Mouse (Mus musculus): Measurements from ENCODE around the gene Tfr2. TPM values are rescaled to one million over a fixed set of nuclear protein-coding genes. Genes with fewer than 3 reads are reported as not detected.

Tfr2 gene
- polyA plus RNA-seq (2014; fragmentation: Illumina TruSeq; extraction: RNeasy Lipid Tissue Mini Kit (QIAGEN cat#74804); ENCODE audit: low read depth, low replicate concordance): not detected

GRCm38 (mm10) chr5:137569665-137570064, at the start of gene Tfr2:
Gene Tfr2, plus strand, starts transcription at chr5:137569840.

GRCm38 (mm10) chr5:137533117-137533827, 36.4 kb upstream of the Tfr2 start, which contains the start of the genes Epo and Gnb2:
Gene Epo, minus strand, starts transcription at chr5:137533242.
Gene Gnb2, minus strand, starts transcription at chr5:137533510.

GRCm38 (mm10) chr5:137553411-137553837, 16.2 kb upstream of the Tfr2 start, which contains the start of gene Actl6b:
Gene Actl6b, plus strand, starts transcription at chr5:137553517.

GRCm38 (mm10) chr5:137600619-137601364, 31.2 kb downstream of the Tfr2 start, which contains the start of gene Mospd3:
Gene Mospd3, minus strand, starts transcription at chr5:137601058.

GRCm38 (mm10) chr5:137613550-137613949, 43.9 kb downstream of the Tfr2 start, which contains the start of gene Pcolce:
Gene Pcolce, minus strand, starts transcription at chr5:137613784.

GRCm38 (mm10) chr5:137628498-137629305, 59.1 kb downstream of the Tfr2 start, which contains the start of the genes Fbxo24, Lrch4 and Gm20605:
Gene Fbxo24, minus strand, starts transcription at chr5:137629002.
Gene Lrch4, plus strand, starts transcription at chr5:137629121.
Gene Gm20605, plus strand, starts transcription at chr5:137629175.

Other genes starting within 250 kb of the Tfr2 start
- gene Slc12a9, start 236.2 kb upstream of the Tfr2 start, polyA plus RNA-seq (2014; fragmentation: Illumina TruSeq; extraction: RNeasy Lipid Tissue Mini Kit (QIAGEN cat#74804); ENCODE audit: low read depth, low replicate concordance): 2.0 TPM
- gene Ephb4, start 219.7 kb upstream of the Tfr2 start, polyA plus RNA-seq (2014; fragmentation: Illumina TruSeq; extraction: RNeasy Lipid Tissue Mini Kit (QIAGEN cat#74804); ENCODE audit: low read depth, low replicate concordance): 8.0 TPM
- 10.9 TPM for gene Zan, start 92.8 kb upstream of the Tfr2 start, polyA plus RNA-seq (2014; fragmentation: Illumina TruSeq; extraction: RNeasy Lipid Tissue Mini Kit (QIAGEN cat#74804); ENCODE audit: low read depth, low replicate concordance)
- not detected for gene Pop7, start 67.3 kb upstream of the Tfr2 start, polyA plus RNA-seq (2014; fragmentation: Illumina TruSeq; extraction: RNeasy Lipid Tissue Mini Kit (QIAGEN cat#74804); ENCODE audit: low read depth, low replicate concordance)
- gene Gigyf1, start 51.3 kb upstream of the Tfr2 start, polyA plus RNA-seq (2014; fragmentation: Illumina TruSeq; extraction: RNeasy Lipid Tissue Mini Kit (QIAGEN cat#74804); ENCODE audit: low read depth, low replicate concordance): 2.5 TPM
- gene Epo, start 36.6 kb upstream of the Tfr2 start, polyA plus RNA-seq (2014; fragmentation: Illumina TruSeq; extraction: RNeasy Lipid Tissue Mini Kit (QIAGEN cat#74804); ENCODE audit: low read depth, low replicate concordance): not detected
- 2.5 TPM for gene Gnb2, start 36.3 kb upstream of the Tfr2 start, polyA plus RNA-seq (2014; fragmentation: Illumina TruSeq; extraction: RNeasy Lipid Tissue Mini Kit (QIAGEN cat#74804); ENCODE audit: low read depth, low replicate concordance)
- gene Actl6b, start 16.3 kb upstream of the Tfr2 start, polyA plus RNA-seq (2014; fragmentation: Illumina TruSeq; extraction: RNeasy Lipid Tissue Mini Kit (QIAGEN cat#74804); ENCODE audit: low read depth, low replicate concordance): not detected
- not detected for gene Mospd3, start 31.2 kb downstream of the Tfr2 start, polyA plus RNA-seq (2014; fragmentation: Illumina TruSeq; extraction: RNeasy Lipid Tissue Mini Kit (QIAGEN cat#74804); ENCODE audit: low read depth, low replicate concordance)
- gene Pcolce, start 43.9 kb downstream of the Tfr2 start, polyA plus RNA-seq (2014; fragmentation: Illumina TruSeq; extraction: RNeasy Lipid Tissue Mini Kit (QIAGEN cat#74804); ENCODE audit: low read depth, low replicate concordance): 5.8 TPM
- not detected for gene Fbxo24, start 59.2 kb downstream of the Tfr2 start, polyA plus RNA-seq (2014; fragmentation: Illumina TruSeq; extraction: RNeasy Lipid Tissue Mini Kit (QIAGEN cat#74804); ENCODE audit: low read depth, low replicate concordance)
- gene Lrch4, start 59.3 kb downstream of the Tfr2 start, polyA plus RNA-seq (2014; fragmentation: Illumina TruSeq; extraction: RNeasy Lipid Tissue Mini Kit (QIAGEN cat#74804); ENCODE audit: low read depth, low replicate concordance): 0.85 TPM
- gene Gm20605, start 59.3 kb downstream of the Tfr2 start, polyA plus RNA-seq (2014; fragmentation: Illumina TruSeq; extraction: RNeasy Lipid Tissue Mini Kit (QIAGEN cat#74804); ENCODE audit: low read depth, low replicate concordance): not detected
- 1.6 TPM for gene Sap25, start 71.5 kb downstream of the Tfr2 start, polyA plus RNA-seq (2014; fragmentation: Illumina TruSeq; extraction: RNeasy Lipid Tissue Mini Kit (QIAGEN cat#74804); ENCODE audit: low read depth, low replicate concordance)
- not detected for gene Irs3, start 75.9 kb downstream of the Tfr2 start, polyA plus RNA-seq (2014; fragmentation: Illumina TruSeq; extraction: RNeasy Lipid Tissue Mini Kit (QIAGEN cat#74804); ENCODE audit: low read depth, low replicate concordance)
- gene Agfg2, start 114.9 kb downstream of the Tfr2 start, polyA plus RNA-seq (2014; fragmentation: Illumina TruSeq; extraction: RNeasy Lipid Tissue Mini Kit (QIAGEN cat#74804); ENCODE audit: low read depth, low replicate concordance): 11.5 TPM
- 0.47 TPM for gene Nyap1, start 171.8 kb downstream of the Tfr2 start, polyA plus RNA-seq (2014; fragmentation: Illumina TruSeq; extraction: RNeasy Lipid Tissue Mini Kit (QIAGEN cat#74804); ENCODE audit: low read depth, low replicate concordance)
- 6.2 TPM for gene Tsc22d4, start 175.9 kb downstream of the Tfr2 start, polyA plus RNA-seq (2014; fragmentation: Illumina TruSeq; extraction: RNeasy Lipid Tissue Mini Kit (QIAGEN cat#74804); ENCODE audit: low read depth, low replicate concordance)
- 4.4 TPM for gene Ppp1r35, start 209.0 kb downstream of the Tfr2 start, polyA plus RNA-seq (2014; fragmentation: Illumina TruSeq; extraction: RNeasy Lipid Tissue Mini Kit (QIAGEN cat#74804); ENCODE audit: low read depth, low replicate concordance)
- gene Mepce, start 217.8 kb downstream of the Tfr2 start, polyA plus RNA-seq (2014; fragmentation: Illumina TruSeq; extraction: RNeasy Lipid Tissue Mini Kit (QIAGEN cat#74804); ENCODE audit: low read depth, low replicate concordance): 6.9 TPM
- 5.9 TPM for gene Zcwpw1, start 218.0 kb downstream of the Tfr2 start, polyA plus RNA-seq (2014; fragmentation: Illumina TruSeq; extraction: RNeasy Lipid Tissue Mini Kit (QIAGEN cat#74804); ENCODE audit: low read depth, low replicate concordance)